8 mouse cellular contexts compared by ENCODE assay signal in genomic region chr6:52158276-52159051, GRCm38 (mm10). TPM values are rescaled to one million over a fixed set of nuclear protein-coding genes. Genes with fewer than 3 reads are reported as not detected.
A peak's percentile ranks its signal among the peaks of the same experiment; 100 is the strongest.
DNase-seq lines count a peak whose midpoint lies in the region; ATAC-seq and TF ChIP-seq lines count a peak whose summit lies in the region.

Gene Hoxa1, minus strand, starts transcription at chr6:52158317.

- peak within 1 kb of the TSS; percentile 87 for H3K27ac ChIP-seq in bone marrow macrophage, adult 2 months (ENCODE audit: insufficient read depth, low read depth, low read length)
- H3K27ac ChIP-seq in liver, embryonic 16.5 days (ENCODE audit: low read length): peak within 1 kb of the TSS; percentile 30; the same call in 1 of the 2 replicates

- no peak for TF ChIP-seq CTCF in E14TG2a.4 (conservative IDR thresholded peaks at IDR 0.05; ENCODE audit: low read length)
- TF ChIP-seq CTCF in bone marrow macrophage, adult 2 months (IDR thresholded peaks at IDR 0.05; ENCODE audit: low read depth, low read length): no peak

- H3K36me3 ChIP-seq in E14TG2a.4 (ENCODE audit: insufficient read depth, low read length): no peaks in the 10 kb centered on the region
- H3K36me3 ChIP-seq in liver, embryonic 16.5 days (ENCODE audit: control insufficient read depth, insufficient read depth): no peaks in the 10 kb centered on the region

- no peaks in the 10 kb centered on the region for H3K9me3 ChIP-seq in E14TG2a.4 (ENCODE audit: low read length)
- no peaks in the 10 kb centered on the region for H3K9me3 ChIP-seq in liver, embryonic 16.5 days (replicated peaks; ENCODE audit: control insufficient read depth, low read length)

- WGBS in liver, embryonic 16.5 days (ENCODE audit: insufficient replicate concordance): under 1% methylated on average over 55 of the region's 55 CpGs

- peaks cover 86% of the 10 kb centered on the region for H3K27me3 ChIP-seq in E14TG2a.4 (ENCODE audit: insufficient read depth, low read length)
- H3K27me3 ChIP-seq in liver, embryonic 16.5 days (ENCODE audit: control insufficient read depth, insufficient read depth, low read depth, low read length): peaks cover 90% of the 10 kb centered on the region

- H3K4me2 ChIP-seq in liver, embryonic 16.5 days (ENCODE audit: low read depth, low read length): peak within 1 kb of the TSS; percentile 72

- DNase-seq in gastrocnemius, postnatal 14 days: peak; percentile 67
- DNase-seq in neural tube, embryonic 10.5 days (ENCODE audit: extremely low spot score, low spot score): peak; percentile 92
- DNase-seq in urinary bladder, adult 2 months (ENCODE audit: low spot score): peak; percentile 65
- no peak for DNase-seq in cerebellum, adult 11 months

- TF ChIP-seq POLR2A in bone marrow macrophage, adult 2 months (IDR thresholded peaks at IDR 0.05; ENCODE audit: borderline replicate concordance, low read depth, low read length): no peak

- H3K4me3 ChIP-seq in E14TG2a.4 (replicated peaks; ENCODE audit: low read length): peak within 1 kb of the TSS; percentile 93
- peak within 1 kb of the TSS; percentile 82 for H3K4me3 ChIP-seq in bone marrow macrophage, adult 2 months (ENCODE audit: insufficient read depth, low read length)
- peak within 1 kb of the TSS; percentile 60 for H3K4me3 ChIP-seq in liver, embryonic 16.5 days (ENCODE audit: low read depth, low read length)

- peaks cover 59% of the 10 kb centered on the region for H3K4me1 ChIP-seq in E14TG2a.4 (replicated peaks; ENCODE audit: low read depth, low read length)
- peaks cover 25% of the 10 kb centered on the region for H3K4me1 ChIP-seq in bone marrow macrophage, adult 2 months (ENCODE audit: control insufficient read depth, insufficient read depth, low read length)
- no peaks in the 10 kb centered on the region for H3K4me1 ChIP-seq in liver, embryonic 16.5 days (ENCODE audit: control insufficient read depth, low read depth, low read length)

- ATAC-seq in inflammation-experienced regulatory T-cells, adult 6 months: peak; percentile 76
- ATAC-seq in liver, embryonic 16.5 days (ENCODE audit: low read depth): peak; percentile 65

- H3K9ac ChIP-seq in liver, embryonic 16.5 days (ENCODE audit: low read depth, low read length): peak within 1 kb of the TSS; percentile 44

- intact Hi-C loops in gastrocnemius, postnatal 14 days (cut with DNase I; ENCODE audit: low total_unique reads): no loop called here

RNA-seq across cellular contexts. Expression of gene Hoxa1, which starts in this region (rescaled TPM):
- polyA plus RNA-seq in bone marrow macrophage, adult 2 months (2012; ENCODE audit: insufficient read depth, insufficient read length, missing spikeins): 1.1 and 2.2 TPM in 2 replicates
- under 1 TPM; 0.16 to 0.20 TPM for total RNA-seq in gastrocnemius, postnatal 14 days (2021)
- polyA plus RNA-seq in inflammation-experienced regulatory T-cells, adult 6 months (2017; shearing (Covaris generic)): not detected
- polyA plus RNA-seq in liver, embryonic 16.5 days (2015; fragmentation: Nextera tagmentation; extraction: Ambion mirVana): 0.20 TPM in 2 replicates
- polyA plus RNA-seq in urinary bladder, adult 2 months (2012; rRNA removed): 0.73 and 0.83 TPM in 2 replicates

Comparison
In these comparisons a context has a peak if more than half of its experiments do, and no peak if none do; other contexts are left out.
1. Peak in DNase-seq in gastrocnemius, postnatal 14 days; RNA of the gene not detected or under 1 TPM.
2. Peak in ATAC-seq in inflammation-experienced regulatory T-cells, adult 6 months; RNA of the gene not detected or under 1 TPM.
3. Peak in ATAC-seq, H3K4me3 ChIP-seq, H3K27ac ChIP-seq, H3K9ac ChIP-seq and H3K4me2 ChIP-seq in liver, embryonic 16.5 days; RNA of the gene not detected or under 1 TPM.
4. Peak in DNase-seq in urinary bladder, adult 2 months; RNA of the gene not detected or under 1 TPM.